ENCODE assay signal across 15 mouse cellular contexts in the genomic region with DNA sequence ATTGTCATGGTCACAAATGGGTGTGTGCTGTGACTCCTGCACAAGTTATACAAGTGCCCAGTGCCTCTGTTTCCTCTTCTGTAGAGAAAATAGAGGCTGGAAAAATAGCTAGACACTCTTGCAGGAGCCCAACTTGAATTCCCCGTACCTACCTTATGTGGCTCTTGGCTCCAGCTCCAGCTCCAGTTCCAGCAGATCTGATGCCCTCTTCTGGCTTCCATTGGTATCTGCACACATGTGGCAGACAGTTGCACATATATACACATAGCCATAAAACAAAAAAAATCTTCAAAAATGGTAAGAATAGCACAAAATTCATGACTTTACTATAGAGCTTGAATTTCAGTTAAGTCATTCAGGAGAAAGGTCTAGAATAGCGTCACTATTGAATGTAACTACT.
A peak's percentile ranks its signal among the peaks of the same experiment; 100 is the strongest.
DNase-seq lines count a peak whose midpoint lies in the region; ATAC-seq and TF ChIP-seq lines count a peak whose summit lies in the region.
"Had no signal": no experiment of that assay in that cellular context is flagged by ENCODE, and none has a peak within 500 bp of the region (broad histone marks: within the 10 kb centered on the region; RNA-seq: fewer than 3 reads in every experiment).

No protein-coding gene starts in this region.

- no peak for DNase-seq in heart, postnatal 0 days (ENCODE audit: low spot score)
- DNase-seq in liver, postnatal 0 days = no peak
- peak; percentile 7 for DNase-seq in ES-E14 (ENCODE audit: low read depth, low spot score)
- DNase-seq in spleen, postnatal 14 days (ENCODE audit: low spot score in 2 of 2) = no peak
- DNase-seq: adrenal gland, adult 8-10 months; cerebellum, adult 8-10 months; gastrocnemius, postnatal 10 days; thymus, adult 18-20 months had no signal

- WGBS in heart, postnatal 0 days = 91% methylated on average over 2 of the region's 2 CpGs
- 84% methylated on average over 2 of the region's 2 CpGs for WGBS in heart, embryonic 11.5 days (ENCODE audit: insufficient replicate concordance)
- WGBS in liver, postnatal 0 days (ENCODE audit: insufficient replicate concordance) = 87% methylated on average over 2 of the region's 2 CpGs
- 78% methylated on average over 2 of the region's 2 CpGs for WGBS in liver, embryonic 12.5 days (ENCODE audit: insufficient replicate concordance)
- WGBS in stomach, embryonic 14.5 days = 94% methylated on average over 2 of the region's 2 CpGs

- H3K27me3 ChIP-seq in heart, postnatal 0 days (ENCODE audit: control insufficient read depth, insufficient read depth, low read length) = no peaks in the 10 kb centered on the region
- no peaks in the 10 kb centered on the region for H3K27me3 ChIP-seq in heart, embryonic 11.5 days (ENCODE audit: control insufficient read depth, insufficient read depth, low read length)
- no peaks in the 10 kb centered on the region for H3K27me3 ChIP-seq in liver, postnatal 0 days (ENCODE audit: insufficient read depth, low read length)
- H3K27me3 ChIP-seq in liver, embryonic 12.5 days (replicated peaks) = no peaks in the 10 kb centered on the region
- H3K27me3 ChIP-seq in stomach, embryonic 14.5 days (ENCODE audit: control insufficient read depth, insufficient read depth, low read length) = no peaks in the 10 kb centered on the region
- H3K27me3 ChIP-seq: limb, embryonic 13.5 days; neural tube, embryonic 13.5 days had no signal

- TF ChIP-seq CTCF in heart, postnatal 0 days (IDR thresholded peaks at IDR 0.05; ENCODE audit: low read depth) = 0 out of 2 replicates have a peak, but pooled peaks have one; percentile 19
- peak; percentile 23; the same call in 1 of the 2 replicates for TF ChIP-seq CTCF in liver, postnatal 0 days (IDR thresholded peaks at IDR 0.05; ENCODE audit: low read depth)

- ATAC-seq in heart, postnatal 0 days (ENCODE audit: insufficient read depth, low read depth) = no peak
- ATAC-seq in heart, embryonic 11.5 days (replicated peaks; ENCODE audit: insufficient number of reproducible peaks, low FRiP score, low TSS enrichment) = no peak
- ATAC-seq in liver, postnatal 0 days = no peak
- ATAC-seq in liver, embryonic 12.5 days = no peak
- ATAC-seq in stomach, embryonic 14.5 days (ENCODE audit: insufficient number of reproducible peaks, insufficient read depth, low FRiP score, low read depth) = no peak
- no peak for ATAC-seq in activated CD4-positive, CD25-positive, alpha-beta regulatory T cell, adult 4 months
- ATAC-seq: forebrain, embryonic 16.5 days had no signal

- no peak for TF ChIP-seq EP300 in heart, postnatal 0 days (IDR thresholded peaks at IDR 0.05; ENCODE audit: low read depth)
- no peak for TF ChIP-seq EP300 in liver, postnatal 0 days (IDR thresholded peaks at IDR 0.05; ENCODE audit: low read depth)

- H3K36me3 ChIP-seq in heart, postnatal 0 days (replicated peaks; ENCODE audit: control insufficient read depth, insufficient read depth, low read length) = no peaks in the 10 kb centered on the region
- H3K36me3 ChIP-seq in heart, embryonic 11.5 days (ENCODE audit: control insufficient read depth, insufficient read depth, low read length) = no peaks in the 10 kb centered on the region
- H3K36me3 ChIP-seq in liver, postnatal 0 days (replicated peaks; ENCODE audit: insufficient read depth, low read length) = no peaks in the 10 kb centered on the region
- H3K36me3 ChIP-seq in liver, embryonic 12.5 days = no peaks in the 10 kb centered on the region
- H3K36me3 ChIP-seq in ES-E14 (ENCODE audit: control insufficient read depth, insufficient read depth, low read length, poor library complexity, severe bottlenecking) = no peaks in the 10 kb centered on the region
- no peaks in the 10 kb centered on the region for H3K36me3 ChIP-seq in stomach, embryonic 14.5 days (ENCODE audit: control insufficient read depth, insufficient read depth, low read length)
- H3K36me3 ChIP-seq: limb, embryonic 13.5 days; neural tube, embryonic 13.5 days had no signal

- peaks cover 21% of the 10 kb centered on the region for H3K4me1 ChIP-seq in heart, postnatal 0 days (ENCODE audit: control insufficient read depth, insufficient read depth)
- peaks cover 40% of the 10 kb centered on the region for H3K4me1 ChIP-seq in heart, embryonic 11.5 days (ENCODE audit: control insufficient read depth, insufficient read depth, low read length)
- H3K4me1 ChIP-seq in liver, postnatal 0 days (ENCODE audit: insufficient read depth) = peaks cover 2% of the 10 kb centered on the region
- peaks cover 36% of the 10 kb centered on the region for H3K4me1 ChIP-seq in liver, embryonic 12.5 days
- no peaks in the 10 kb centered on the region for H3K4me1 ChIP-seq in ES-E14 (ENCODE audit: control insufficient read depth in 2 of 2, insufficient read depth in 2 of 2, low read length in 2 of 2, poor library complexity in 1 of 2)
- peaks cover 12% of the 10 kb centered on the region; the same call in 1 of the 2 replicates for H3K4me1 ChIP-seq in stomach, embryonic 14.5 days (ENCODE audit: control insufficient read depth, insufficient read depth, low read length)

- H3K4me3 ChIP-seq in heart, postnatal 0 days (ENCODE audit: low read depth, low read length) = no peak overlapping the region
- H3K4me3 ChIP-seq in heart, embryonic 11.5 days (ENCODE audit: low read depth, low read length) = no peak overlapping the region
- H3K4me3 ChIP-seq in liver, postnatal 0 days (ENCODE audit: low read depth, low read length) = no peak overlapping the region
- H3K4me3 ChIP-seq in liver, embryonic 12.5 days = no peak overlapping the region
- no peak overlapping the region for H3K4me3 ChIP-seq in ES-E14 (ENCODE audit: insufficient read depth in 1 of 2, low read depth in 1 of 2, low read length in 2 of 2, poor library complexity in 1 of 2, severe bottlenecking in 1 of 2)
- H3K4me3 ChIP-seq in stomach, embryonic 14.5 days (ENCODE audit: low read depth, low read length) = no peak overlapping the region
- H3K4me3 ChIP-seq: limb, embryonic 13.5 days; neural tube, embryonic 13.5 days had no signal

- in situ Hi-C loops in ES-E14 (cut with MboI; ENCODE audit: low sequenced_read_pairs in 2 of 2, unreplicated experiment in 2 of 2) = no loop called here

- no peaks in the 10 kb centered on the region for H3K9me3 ChIP-seq in heart, postnatal 0 days (replicated peaks; ENCODE audit: control insufficient read depth, low read length)
- H3K9me3 ChIP-seq in heart, embryonic 11.5 days (replicated peaks; ENCODE audit: control insufficient read depth, low read length) = no peaks in the 10 kb centered on the region
- H3K9me3 ChIP-seq in liver, postnatal 0 days (ENCODE audit: low read length) = no peaks in the 10 kb centered on the region
- H3K9me3 ChIP-seq in liver, embryonic 12.5 days (replicated peaks) = no peaks in the 10 kb centered on the region
- no peaks in the 10 kb centered on the region for H3K9me3 ChIP-seq in ES-E14 (ENCODE audit: control insufficient read depth, insufficient read depth, low read depth, low read length)
- H3K9me3 ChIP-seq in stomach, embryonic 14.5 days (ENCODE audit: control insufficient read depth, low read depth, low read length) = no peaks in the 10 kb centered on the region
- H3K9me3 ChIP-seq: limb, embryonic 13.5 days; neural tube, embryonic 13.5 days had no signal

- no peak overlapping the region for H3K9ac ChIP-seq in heart, postnatal 0 days (replicated peaks; ENCODE audit: low read depth, low read length)
- no peak overlapping the region for H3K9ac ChIP-seq in heart, embryonic 11.5 days (ENCODE audit: low read depth, low read length)
- H3K9ac ChIP-seq in liver, postnatal 0 days (replicated peaks) = no peak overlapping the region
- H3K9ac ChIP-seq in liver, embryonic 12.5 days = no peak overlapping the region
- no peak overlapping the region for H3K9ac ChIP-seq in ES-E14 (ENCODE audit: insufficient read depth, low read depth, low read length, poor library complexity, severe bottlenecking)
- no peak overlapping the region for H3K9ac ChIP-seq in stomach, embryonic 14.5 days (replicated peaks; ENCODE audit: low read depth, low read length)
- H3K9ac ChIP-seq: limb, embryonic 13.5 days; neural tube, embryonic 13.5 days had no signal

- H3K27ac ChIP-seq in heart, postnatal 0 days (ENCODE audit: low read depth) = peak overlapping the region; percentile 18; the same call in 1 of the 2 replicates
- no peak overlapping the region for H3K27ac ChIP-seq in heart, embryonic 11.5 days (ENCODE audit: low read depth, low read length)
- no peak overlapping the region for H3K27ac ChIP-seq in liver, postnatal 0 days (ENCODE audit: low read depth)
- no peak overlapping the region for H3K27ac ChIP-seq in liver, embryonic 12.5 days
- no peak overlapping the region for H3K27ac ChIP-seq in ES-E14 (ENCODE audit: insufficient read depth, low read depth, low read length, poor library complexity, severe bottlenecking)
- H3K27ac ChIP-seq in stomach, embryonic 14.5 days (ENCODE audit: low read length) = peak overlapping the region; percentile 55; the same call in 1 of the 2 replicates
- H3K27ac ChIP-seq: limb, embryonic 13.5 days; neural tube, embryonic 13.5 days had no signal

- H3K4me2 ChIP-seq in heart, postnatal 0 days (ENCODE audit: low read depth, low read length) = no peak overlapping the region
- H3K4me2 ChIP-seq in heart, embryonic 11.5 days = no peak overlapping the region
- no peak overlapping the region for H3K4me2 ChIP-seq in liver, postnatal 0 days (ENCODE audit: low read depth, low read length)
- H3K4me2 ChIP-seq in liver, embryonic 12.5 days = no peak overlapping the region
- no peak overlapping the region for H3K4me2 ChIP-seq in stomach, embryonic 14.5 days (replicated peaks; ENCODE audit: low read depth, low read length)
- H3K4me2 ChIP-seq: limb, embryonic 13.5 days; neural tube, embryonic 13.5 days had no signal

TF ChIP-seq in ES-E14, 5 proteins besides CTCF, POLR2A, EP300 and RAD21:
- TF ChIP-seq ZC3H11A (IDR thresholded peaks at IDR 0.05; ENCODE audit: borderline replicate concordance, low read depth, low read length) (peak; percentile 12; the same call in 1 of the 2 replicates), HCFC1 (IDR thresholded peaks at IDR 0.05; ENCODE audit: borderline replicate concordance, insufficient read depth, low read length) (no peak)

Comparison
In these comparisons a context has a peak if more than half of its experiments do, and no peak if none do; other contexts are left out.
1. H3K27ac ChIP-seq: peak in heart, postnatal 0 days (single experiment) and stomach, embryonic 14.5 days (single experiment); none in heart, embryonic 11.5 days (single experiment), liver, postnatal 0 days (single experiment), liver, embryonic 12.5 days (single experiment) and ES-E14 (single experiment).